Mouse (Mus musculus) myocyte (in vitro differentiated cells): ENCODE measurements at regions not wholly inside any gene's neighbourhood (a gene's known extent, or its start where the extent isn't known, plus 50 kb on each side); places are given as distances from the start of the nearest gene placed in this dataset.

Experiments used
- CEBPB ChIP-seq: IDR thresholded peaks from 2 replicates; pipeline ENCODE4 v1.6.1; 2011; ENCODE audit warnings: mild to moderate bottlenecking, moderate library complexity; ENCODE audit not compliant: poor library complexity, insufficient read depth, severe bottlenecking
- E2F4 ChIP-seq: IDR thresholded peaks from one replicate; pipeline ENCODE4 v1.6.1; 2011; ENCODE audit warnings: mild to moderate bottlenecking, control low read depth, moderate library complexity; ENCODE audit not compliant: insufficient read depth
- MAX ChIP-seq: IDR thresholded peaks from one replicate; pipeline ENCODE4 v1.6.1; 2011; ENCODE audit warnings: low read depth, mild to moderate bottlenecking, control low read depth
- MYOD1 ChIP-seq, 3 experiments: IDR thresholded peaks; one replicate each; pipeline ENCODE4 v1.6.1; 2011; ENCODE audit warnings: control low read depth in 2 of 3, low read depth in 2 of 3, mild to moderate bottlenecking in 2 of 3, moderate library complexity in 1 of 3; ENCODE audit not compliant: insufficient read length in 2 of 3, control insufficient read depth in 1 of 3
- MYOG ChIP-seq, 3 experiments: IDR thresholded peaks; one replicate each; pipeline ENCODE4 v1.6.1; 2011; ENCODE audit warnings: control low read depth in 2 of 3, low read depth in 2 of 3, mild to moderate bottlenecking in 2 of 3; ENCODE audit not compliant: insufficient read length in 2 of 3, control insufficient read depth in 1 of 3, insufficient read depth in 1 of 3
- POLR2A ChIP-seq: IDR thresholded peaks from one replicate; pipeline ENCODE4 v1.6.1; 2011; ENCODE audit warnings: low read depth, mild to moderate bottlenecking, control low read depth, moderate library complexity; ENCODE audit not compliant: insufficient read length
- POLR2AphosphoS2 ChIP-seq: IDR thresholded peaks from one replicate; pipeline ENCODE4 v1.6.1; 2011; ENCODE audit warnings: low read depth, control low read depth; ENCODE audit not compliant: insufficient read length
- REST ChIP-seq: IDR thresholded peaks from one replicate; pipeline ENCODE4 v1.6.1; 2011; ENCODE audit warnings: mild to moderate bottlenecking, control low read depth, moderate library complexity; ENCODE audit not compliant: insufficient read depth, insufficient read length
- SRF ChIP-seq: IDR thresholded peaks from one replicate; pipeline ENCODE4 v1.6.1; 2011; ENCODE audit warnings: low read depth; ENCODE audit not compliant: control insufficient read depth, insufficient read length
- TCF12 ChIP-seq: IDR thresholded peaks from one replicate; pipeline ENCODE4 v1.6.1; 2011; ENCODE audit warnings: mild to moderate bottlenecking, control low read depth; ENCODE audit not compliant: poor library complexity, insufficient read depth, severe bottlenecking
- USF1 ChIP-seq: IDR thresholded peaks from one replicate; pipeline ENCODE4 v1.6.1; 2011; ENCODE audit warnings: low read depth, mild to moderate bottlenecking, control low read depth, moderate library complexity

DNA sequence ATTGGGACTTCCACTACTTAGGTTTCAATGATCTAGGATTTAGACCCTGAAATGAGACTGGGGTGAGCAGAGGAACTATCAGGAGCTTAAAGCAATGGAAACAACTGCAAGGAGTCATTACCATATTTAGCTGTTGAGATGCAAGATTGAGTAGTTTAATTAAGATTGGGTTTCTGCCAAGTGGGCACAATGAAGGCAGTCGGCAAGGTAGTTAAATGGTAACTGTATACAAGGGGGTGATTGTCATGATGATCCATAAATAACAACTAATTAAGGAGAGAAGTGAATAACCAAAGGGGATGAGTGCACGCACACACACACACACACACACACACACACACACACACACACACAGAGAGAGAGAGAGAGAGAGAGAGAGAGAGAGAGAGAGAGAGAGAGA, 125.7 kb upstream of the Gk2 start:
- TF ChIP-seq POLR2A (no peak), MAX (no peak), CEBPB (no peak), TCF12 (no peak), REST (no peak), USF1 (no peak), POLR2AphosphoS2 (no peak), E2F4 (no peak), MYOG (IDR thresholded peaks at IDR 0.05; ENCODE audit: control insufficient read depth in 1 of 3, insufficient read depth in 1 of 3, insufficient read length in 2 of 3, low read depth in 2 of 3) (no peak), MYOD1 (IDR thresholded peaks at IDR 0.05; ENCODE audit: control insufficient read depth in 1 of 3, insufficient read length in 2 of 3, low read depth in 2 of 3) (no peak), SRF (no peak)
